Mouse (Mus musculus) embryonic facial prominence, embryonic 14.5 days (tissue): ENCODE measurements around the gene Mrpl11. TPM values are rescaled to one million over a fixed set of nuclear protein-coding genes. Genes with fewer than 3 reads are reported as not detected.

Experiments used
- ATAC-seq: fragments of 200-750 bp; cut with Nextera tagmentation; 2 replicates; pipeline ENCODE4 v1.8.0; 2017; ENCODE audit warnings: low read depth, moderate number of reproducible peaks, moderate TSS enrichment
- DNase-seq: peaks from one replicate; pipeline ENCODE4 v3.0.0-alpha.2; 2015; ENCODE audit warnings: low spot score
- H3K27ac ChIP-seq: fragments of 300-500 bp; sonication (generic); replicated peaks from 2 replicates; pipeline ENCODE4 v1.5.1; 2014; ENCODE audit warnings: low read depth, mild to moderate bottlenecking, low read length, moderate library complexity
- H3K27me3 ChIP-seq: fragments of 300-500 bp; sonication (generic); replicated peaks from 2 replicates; pipeline ENCODE4 v1.6.1; 2014; ENCODE audit warnings: low read length; ENCODE audit not compliant: control insufficient read depth, insufficient read depth
- H3K36me3 ChIP-seq: fragments of 300-500 bp; sonication (generic); 2 replicates; pipeline ENCODE4 v1.6.1; 2014; ENCODE audit warnings: low read length, mixed read lengths; ENCODE audit not compliant: control insufficient read depth, insufficient read depth
- H3K4me1 ChIP-seq: fragments of 300-500 bp; sonication (generic); 2 replicates; pipeline ENCODE4 v1.6.1; 2014; ENCODE audit warnings: antibody characterized with exemption, low read length; ENCODE audit not compliant: control insufficient read depth, insufficient read depth
- H3K4me2 ChIP-seq: fragments of 300-500 bp; sonication (generic); 2 replicates; pipeline ENCODE4 v1.6.1; 2014; ENCODE audit warnings: low read depth, mild to moderate bottlenecking, low read length, moderate library complexity, mixed read lengths
- H3K4me3 ChIP-seq: fragments of 300-500 bp; sonication (generic); 2 replicates; pipeline ENCODE4 v1.5.1; 2014; ENCODE audit warnings: low read depth, mild to moderate bottlenecking, low read length
- H3K9ac ChIP-seq: fragments of 300-500 bp; sonication (generic); 2 replicates; pipeline ENCODE4 v1.6.1; 2014; ENCODE audit warnings: low read depth, mild to moderate bottlenecking, low read length, moderate library complexity, mixed read lengths
- H3K9me3 ChIP-seq: fragments of 300-500 bp; sonication (generic); 2 replicates; pipeline ENCODE4 v1.6.1; 2016; ENCODE audit warnings: low read length; ENCODE audit not compliant: control insufficient read depth
- WGBS: fragments of 180-500 bp; shearing (Covaris S2); extraction: QIAGEN DNeasy Blood & Tissue Kit; methylation state at CpG from one replicate; pipeline ENCODE4 v1.1.7; 2014; 5-methylcytosine and 5-hydroxymethylcytosine counted together
- polyA plus RNA-seq: library from polyadenylated mRNA; unstranded; fragments of >200 nt; fragmentation: Nextera tagmentation; extraction: Ambion mirVana; gene quantifications from 2 replicates; pipeline ENCODE4 v1.2.1, GENCODE M21; 2014

Mrpl11 gene
- 104 and 109 TPM in 2 replicates for polyA plus RNA-seq

GRCm38 (mm10) chr19:4961928-4962601 is at the start of gene Mrpl11:
Gene Mrpl11 (plus strand): TSS chr19:4962147.
- peak; percentile 98 for DNase-seq
- under 1% methylated on average over 34 of the region's 34 CpGs for WGBS
- H3K4me1 ChIP-seq = peaks cover 5% of the 10 kb centered on the region; the same call in 1 of the 2 replicates

GRCm38 (mm10) chr19:4915924-4916603 is 45.9 kb upstream of the Mrpl11 start:
- DNase-seq = no peak
- no peak for ATAC-seq
- H3K4me1 ChIP-seq = no peaks in the 10 kb centered on the region
- no peaks in the 10 kb centered on the region for H3K9me3 ChIP-seq
- no peak overlapping the region for H3K4me3 ChIP-seq
- H3K9ac ChIP-seq = no peak overlapping the region
- H3K36me3 ChIP-seq = peaks cover 94% of the 10 kb centered on the region
- H3K27me3 ChIP-seq = no peaks in the 10 kb centered on the region
- no peak overlapping the region for H3K4me2 ChIP-seq
- no peak overlapping the region for H3K27ac ChIP-seq
- WGBS = 89% methylated on average over 15 of the region's 15 CpGs

More at GRCm38 (mm10) chr19:4961928-4962601, at the start of gene Mrpl11:
- H3K9me3 ChIP-seq = no peaks in the 10 kb centered on the region
- H3K9ac ChIP-seq = peak within 1 kb of the TSS; percentile 85
- peak within 1 kb of the TSS; percentile 72 for H3K27ac ChIP-seq
- no peaks in the 10 kb centered on the region for H3K27me3 ChIP-seq
- H3K4me2 ChIP-seq = peak within 1 kb of the TSS; percentile 64
- ATAC-seq = peak; percentile 99
- peaks cover 28% of the 10 kb centered on the region for H3K36me3 ChIP-seq
- H3K4me3 ChIP-seq = peak within 1 kb of the TSS; percentile 77

GRCm38 (mm10) chr19:4916827-4917226 is 45.1 kb upstream of the Mrpl11 start:
- Histone ChIP-seq H3K4me3 (no peak overlapping the region), H3K27ac (no peak overlapping the region), H3K9ac (no peak overlapping the region), H3K36me3 (peaks cover 94% of the 10 kb centered on the region), H3K9me3 (no peaks in the 10 kb centered on the region), H3K4me2 (no peak overlapping the region), H3K4me1 (no peaks in the 10 kb centered on the region), H3K27me3 (no peaks in the 10 kb centered on the region)
- WGBS = 89% methylated on average over 10 of the region's 10 CpGs
- ATAC-seq (no peak), DNase-seq (no peak)

- H3K4me2 ChIP-seq = no peak overlapping the region
- no peak overlapping the region for H3K9ac ChIP-seq
- H3K4me1 ChIP-seq = no peaks in the 10 kb centered on the region
- no peaks in the 10 kb centered on the region for H3K9me3 ChIP-seq
- no peaks in the 10 kb centered on the region for H3K27me3 ChIP-seq
- ATAC-seq (no peak), DNase-seq (no peak)
- WGBS = 79% methylated on average over 6 of the region's 6 CpGs
- H3K27ac ChIP-seq = no peak overlapping the region
- no peak overlapping the region for H3K4me3 ChIP-seq
- peaks cover 94% of the 10 kb centered on the region for H3K36me3 ChIP-seq
Measured at GRCm38 (mm10) chr19:4919652-4920051, 42.3 kb upstream of the Mrpl11 start.

- H3K36me3 ChIP-seq = peaks cover 50% of the 10 kb centered on the region
- no peak overlapping the region for H3K4me3 ChIP-seq
- DNase-seq = no peak
- no peak overlapping the region for H3K4me2 ChIP-seq
- peaks cover 13% of the 10 kb centered on the region for H3K4me1 ChIP-seq
- no peak overlapping the region for H3K9ac ChIP-seq
- no peak for ATAC-seq
- 96% methylated on average over 11 of the region's 11 CpGs for WGBS
- no peaks in the 10 kb centered on the region for H3K27me3 ChIP-seq
- no peaks in the 10 kb centered on the region for H3K9me3 ChIP-seq
- no peak overlapping the region for H3K27ac ChIP-seq
Measured at GRCm38 (mm10) chr19:4925121-4925860, 36.7 kb upstream of the Mrpl11 start.

GRCm38 (mm10) chr19:4927904-4928531 is 33.9 kb upstream of the Mrpl11 start, which contains the start of gene Dpp3:
Gene Dpp3 (minus strand): TSS chr19:4928287.
- DNase-seq (peak; percentile 99), ATAC-seq (peak; percentile 98)
- H3K4me3 ChIP-seq = peak within 1 kb of the TSS; percentile 58
- no peaks in the 10 kb centered on the region for H3K27me3 ChIP-seq
- peaks cover 13% of the 10 kb centered on the region for H3K4me1 ChIP-seq
- H3K9me3 ChIP-seq = no peaks in the 10 kb centered on the region
- peak within 1 kb of the TSS; percentile 65 for H3K4me2 ChIP-seq
- peak within 1 kb of the TSS; percentile 81 for H3K27ac ChIP-seq
- under 1% methylated on average over 32 of the region's 32 CpGs for WGBS
- H3K9ac ChIP-seq = peak within 1 kb of the TSS; percentile 69
- peaks cover 23% of the 10 kb centered on the region for H3K36me3 ChIP-seq

GRCm38 (mm10) chr19:4928781-4929180 is 33.2 kb upstream of the Mrpl11 start:
- H3K27ac ChIP-seq = peak overlapping the region; percentile 81
- H3K27me3 ChIP-seq = no peaks in the 10 kb centered on the region
- DNase-seq (no peak), ATAC-seq (0 out of 2 replicates have a peak, but pooled peaks have one; percentile 1)
- peak overlapping the region; percentile 69 for H3K9ac ChIP-seq
- peaks cover 19% of the 10 kb centered on the region for H3K36me3 ChIP-seq
- WGBS = 52% methylated on average over 5 of the region's 5 CpGs
- peak overlapping the region; percentile 65 for H3K4me2 ChIP-seq
- H3K9me3 ChIP-seq = no peaks in the 10 kb centered on the region
- H3K4me3 ChIP-seq = peak overlapping the region; percentile 58
- H3K4me1 ChIP-seq = peaks cover 13% of the 10 kb centered on the region

- Histone ChIP-seq H3K27me3 (no peaks in the 10 kb centered on the region), H3K27ac (no peak overlapping the region), H3K9ac (no peak overlapping the region), H3K4me2 (no peak overlapping the region), H3K4me1 (no peaks in the 10 kb centered on the region), H3K4me3 (no peak overlapping the region), H3K9me3 (no peaks in the 10 kb centered on the region), H3K36me3 (peaks cover 5% of the 10 kb centered on the region; the same call in 1 of the 2 replicates)
- 77% methylated on average over 2 of the region's 2 CpGs for WGBS
- ATAC-seq (no peak), DNase-seq (peak; percentile 33)
Measured at GRCm38 (mm10) chr19:4936896-4937295, 25.1 kb upstream of the Mrpl11 start.
